Mouse (Mus musculus): ENCODE measurements around the gene Lifr.

DNA sequence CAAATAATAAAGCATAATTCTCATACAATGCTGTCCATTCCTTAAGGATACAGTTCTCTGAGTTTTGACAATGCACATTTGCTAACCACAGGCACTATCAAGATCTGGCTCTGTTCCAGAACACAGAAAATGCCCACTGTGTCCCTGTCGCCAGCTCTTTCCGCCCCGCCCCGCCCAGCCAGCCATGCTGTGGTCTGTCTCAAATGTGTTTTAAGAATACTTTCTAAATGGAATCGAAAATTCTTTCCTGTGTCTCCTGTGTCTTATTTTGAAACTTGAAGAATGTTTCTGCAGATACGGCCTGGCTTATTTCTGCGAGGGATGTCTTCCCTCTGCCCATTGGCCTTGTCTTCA lies 64.3 kb downstream of the Lifr start:
- no peak for TF ChIP-seq CTCF (IDR thresholded peaks at IDR 0.05; ENCODE audit: low read depth)
- TF ChIP-seq EP300 (IDR thresholded peaks at IDR 0.05; ENCODE audit: low read depth): no peak
